Comparison of ENCODE assay signal across 9 mouse cellular contexts in genomic region chr6:112373886-112374585, GRCm38 (mm10). TPM values are rescaled to one million over a fixed set of nuclear protein-coding genes. Genes with fewer than 3 reads are reported as not detected.
DNase-seq lines count a peak whose midpoint lies in the region; ATAC-seq and TF ChIP-seq lines count a peak whose summit lies in the region.
"Had no signal": no experiment of that assay in that cellular context is flagged by ENCODE, and none has a peak within 500 bp of the region (broad histone marks: within the 10 kb centered on the region; RNA-seq: fewer than 3 reads in every experiment).

No protein-coding gene starts in this region.

- peak; percentile 52; the same call in 1 of the 2 replicates for ATAC-seq in lung, embryonic 14.5 days (ENCODE audit: insufficient read depth)

- H3K4me1 ChIP-seq in embryonic facial prominence, embryonic 10.5 days: peaks cover 7% of the 10 kb centered on the region
- H3K4me1 ChIP-seq in lung, embryonic 14.5 days (ENCODE audit: insufficient read depth): no peaks in the 10 kb centered on the region
- H3K4me1 ChIP-seq: lung, embryonic 15.5 days had no signal

- no peaks in the 10 kb centered on the region for H3K36me3 ChIP-seq in embryonic facial prominence, embryonic 10.5 days (replicated peaks)
- H3K36me3 ChIP-seq in lung, embryonic 14.5 days (ENCODE audit: insufficient read depth): no peaks in the 10 kb centered on the region
- H3K36me3 ChIP-seq: lung, embryonic 15.5 days had no signal

- peak; percentile 82 for TF ChIP-seq CTCF in left cerebral cortex, adult 2 months (IDR thresholded peaks at IDR 0.05)
- TF ChIP-seq CTCF in lung, embryonic 14.5 days (IDR thresholded peaks at IDR 0.05; ENCODE audit: low read depth): peak; percentile 88

- H3K4me2 ChIP-seq in lung, embryonic 14.5 days: no peak overlapping the region
- H3K4me2 ChIP-seq: lung, embryonic 15.5 days had no signal

- no peaks in the 10 kb centered on the region for H3K9me3 ChIP-seq in embryonic facial prominence, embryonic 10.5 days
- H3K9me3 ChIP-seq in lung, embryonic 14.5 days (ENCODE audit: low read depth, low read length): no peaks in the 10 kb centered on the region
- H3K9me3 ChIP-seq: lung, embryonic 15.5 days had no signal

- WGBS in embryonic facial prominence, embryonic 10.5 days: 49% methylated on average over 8 of the region's 8 CpGs
- 41% methylated on average over 8 of the region's 8 CpGs for WGBS in lung, embryonic 14.5 days

- H3K9ac ChIP-seq in lung, embryonic 14.5 days: no peak overlapping the region
- H3K9ac ChIP-seq: lung, embryonic 15.5 days had no signal

- DNase-seq in left cerebral cortex, adult 2 months (ENCODE audit: extremely low spot score in 1 of 2, low spot score in 2 of 2): peak; percentile 26 to 33
- no peak for DNase-seq in left cerebral cortex, adult 8-10 months (ENCODE audit: low spot score in 2 of 2)
- DNase-seq in WW6 (ENCODE audit: low read depth, low spot score): peak; percentile 45
- peak; percentile 51 for DNase-seq in embryonic facial prominence, embryonic 10.5 days (ENCODE audit: low spot score)
- peak; percentile 55 for DNase-seq in induced T-regulatory cell, adult 2 months (ENCODE audit: low read depth)
- peak; percentile 83 for DNase-seq in lung, embryonic 14.5 days
- peak; percentile 74 for DNase-seq in retina, postnatal 1 day
- no peak for DNase-seq in layer of hippocampus, postnatal 36 days

- intact Hi-C loops in left cerebral cortex, adult 2 months (cut with DNase I): no loop called here

- H3K27ac ChIP-seq in left cerebral cortex, adult 2 months: no peak overlapping the region
- H3K27ac ChIP-seq in embryonic facial prominence, embryonic 10.5 days (replicated peaks): no peak overlapping the region
- no peak overlapping the region for H3K27ac ChIP-seq in lung, embryonic 14.5 days (ENCODE audit: low read depth)
- H3K27ac ChIP-seq: lung, embryonic 15.5 days had no signal

- H3K4me3 ChIP-seq in left cerebral cortex, adult 2 months: no peak overlapping the region
- H3K4me3 ChIP-seq in embryonic facial prominence, embryonic 10.5 days: no peak overlapping the region
- no peak overlapping the region for H3K4me3 ChIP-seq in lung, embryonic 14.5 days (ENCODE audit: low read depth, low read length)
- H3K4me3 ChIP-seq: lung, embryonic 15.5 days had no signal

- no peaks in the 10 kb centered on the region; the same call in 1 of the 2 replicates for H3K27me3 ChIP-seq in embryonic facial prominence, embryonic 10.5 days (replicated peaks; ENCODE audit: low read depth, poor library complexity, severe bottlenecking)
- no peaks in the 10 kb centered on the region for H3K27me3 ChIP-seq in lung, embryonic 14.5 days (ENCODE audit: insufficient read depth, low read length)

RNA-seq across cellular contexts. Expression of gene Ssu2, which starts 13.8 kb away (rescaled TPM):
- under 1 TPM in 1 of 2 experiments, not detected in 1; 0.34 TPM for total RNA-seq in left cerebral cortex, adult 2 months (2021)
- total RNA-seq in left cerebral cortex, adult 8-10 months (2022): under 1 TPM in 3 of 4 experiments, not detected in 1; 0.23 to 0.49 (median 0.44) TPM
- polyA plus RNA-seq in embryonic facial prominence, embryonic 10.5 days (2016; fragmentation: Nextera tagmentation; extraction: Ambion mirVana): 0.93 and 1.2 TPM in 2 replicates
- 2.4 and 2.8 TPM in 2 replicates for polyA plus RNA-seq in lung, embryonic 14.5 days (2014; fragmentation: Nextera tagmentation; extraction: Ambion mirVana)
- total RNA-seq in layer of hippocampus, postnatal 36 days (2021): under 1 TPM; 0.46 to 0.65 TPM

Comparison
In these comparisons a context has a peak if more than half of its experiments do, and no peak if none do; other contexts are left out.
1. DNase-seq: peak in left cerebral cortex, adult 2 months (2 of 2), WW6 (single experiment), embryonic facial prominence, embryonic 10.5 days (single experiment), induced T-regulatory cell, adult 2 months (single experiment), lung, embryonic 14.5 days (single experiment) and retina, postnatal 1 day (single experiment); none in left cerebral cortex, adult 8-10 months (0 of 2) and layer of hippocampus, postnatal 36 days (0 of 2).